Mouse (Mus musculus) ES-E14 (cell line): Measurements from ENCODE around the gene Morn1. TPM values are rescaled to one million over a fixed set of nuclear protein-coding genes. Genes with fewer than 3 reads are reported as not detected.

ENCODE experiments used
- DNase-seq: peaks from one replicate; pipeline ENCODE4 v3.0.0-alpha.2; 2013; ENCODE audit warnings: low read depth, low spot score
- H3K27ac ChIP-seq: 2 replicates; pipeline ENCODE4 v1.5.1; 2012; ENCODE audit warnings: low read depth, mild to moderate bottlenecking, low read length, moderate library complexity, mixed read lengths; ENCODE audit not compliant: poor library complexity, insufficient read depth, severe bottlenecking
- H3K36me3 ChIP-seq: 2 replicates; pipeline ENCODE4 v1.6.1; 2012; ENCODE audit warnings: mild to moderate bottlenecking, low read length, moderate library complexity, mixed read lengths; ENCODE audit not compliant: control insufficient read depth, poor library complexity, insufficient read depth, severe bottlenecking
- H3K4me1 ChIP-seq, 2 experiments: fragments of 150-350 bp in 1 of 2; sonication (generic) in 1 of 2; 2 replicates each; pipeline ENCODE4 v1.6.1; 2012; ENCODE audit warnings: low read length in 2 of 2, mild to moderate bottlenecking in 1 of 2, mixed read lengths in 1 of 2; ENCODE audit not compliant: control insufficient read depth in 2 of 2, insufficient read depth in 2 of 2, poor library complexity in 1 of 2
- H3K4me3 ChIP-seq, 2 experiments: fragments of 150-350 bp in 1 of 2; sonication (generic) in 1 of 2; 2 replicates each; pipeline ENCODE4 v1.5.1; 2012; ENCODE audit warnings: low read length in 2 of 2, low read depth in 1 of 2, mild to moderate bottlenecking in 1 of 2, mixed read lengths in 1 of 2; ENCODE audit not compliant: insufficient read depth in 1 of 2, poor library complexity in 1 of 2, severe bottlenecking in 1 of 2
- H3K9ac ChIP-seq: 2 replicates; pipeline ENCODE4 v1.6.1; 2012; ENCODE audit warnings: low read depth, mild to moderate bottlenecking, low read length, mixed read lengths; ENCODE audit not compliant: poor library complexity, insufficient read depth, severe bottlenecking
- H3K9me3 ChIP-seq: fragments of 150-350 bp; sonication (generic); 2 replicates; pipeline ENCODE4 v1.6.1; 2012; ENCODE audit warnings: low read depth, mild to moderate bottlenecking, low read length; ENCODE audit not compliant: control insufficient read depth, insufficient read depth
- CHD2 ChIP-seq: IDR thresholded peaks from 2 replicates; pipeline ENCODE4 v1.6.1; 2014; ENCODE audit warnings: mild to moderate bottlenecking, low read depth, low read length, inconsistent platforms
- HCFC1 ChIP-seq: IDR thresholded peaks from 2 replicates; pipeline ENCODE4 v1.6.1; 2012; ENCODE audit warnings: low read length, inconsistent platforms, borderline replicate concordance; ENCODE audit not compliant: insufficient read depth
- MAFK ChIP-seq: IDR thresholded peaks from 2 replicates; pipeline ENCODE4 v1.6.1; 2014; ENCODE audit warnings: mild to moderate bottlenecking, low read depth, low read length, inconsistent platforms; ENCODE audit not compliant: insufficient read depth
- ZC3H11A ChIP-seq: IDR thresholded peaks from 2 replicates; pipeline ENCODE4 v1.6.1; 2012; ENCODE audit warnings: low read depth, mild to moderate bottlenecking, inconsistent platforms, low read length, borderline replicate concordance
- ZNF384 ChIP-seq: IDR thresholded peaks from 2 replicates; pipeline ENCODE4 v1.6.1; 2012; ENCODE audit warnings: low read depth, low read length, inconsistent platforms
- in situ Hi-C, 2 experiments: fragments of 600-800 bp; cut with MboI; formaldehyde crosslinking; loops; one replicate each; pipeline ENCODE4 v1.15.1; 2025; ENCODE audit warnings: low sequenced_read_pairs in 2 of 2, inconsistent platforms in 1 of 2; ENCODE audit not compliant: unreplicated experiment in 2 of 2
- total RNA-seq: library from RNA; depleted of rRNA; stranded (reverse); fragments of 300-350 nt; gene quantifications from 2 replicates; pipeline ENCODE4 v1.2.3, GENCODE M21; 2012

The Morn1 gene
- total RNA-seq, 1 experiment, result 3.4 TPM

- DNase-seq, result no peak
- peaks cover 38 to 54% of the 10 kb centered on the region in 2 experiments for H3K4me1 ChIP-seq
Measured at GRCm38 (mm10) chr4:155185845-155186244, 99.5 kb downstream of the Morn1 start.

GRCm38 (mm10) chr4:155187192-155187674, 100.9 kb downstream of the Morn1 start:
- no peaks in the 10 kb centered on the region for H3K9me3 ChIP-seq
- TF ChIP-seq HCFC1 (no peak), ZC3H11A (no peak), CHD2 (no peak), ZNF384 (no peak), MAFK (no peak)
- H3K9ac ChIP-seq, result no peak overlapping the region
- DNase-seq, result no peak
- in situ Hi-C loops, result no loop called here
- peaks cover 39 to 67% of the 10 kb centered on the region in 2 experiments for H3K4me1 ChIP-seq
- H3K4me3 ChIP-seq, result no peak overlapping the region
- H3K36me3 ChIP-seq, result peaks cover 5% of the 10 kb centered on the region; the same call in 1 of the 2 replicates
- H3K27ac ChIP-seq, result peak overlapping the region; percentile 37; the same call in 1 of the 2 replicates

More at GRCm38 (mm10) chr4:155185845-155186244, 99.5 kb downstream of the Morn1 start:
- peaks cover 5% of the 10 kb centered on the region; the same call in 1 of the 2 replicates for H3K36me3 ChIP-seq
- no peak for TF ChIP-seq ZNF384
- H3K9me3 ChIP-seq, result no peaks in the 10 kb centered on the region
- H3K4me3 ChIP-seq, result no peak overlapping the region
- H3K27ac ChIP-seq, result no peak overlapping the region
- in situ Hi-C loops, result no loop called here
- H3K9ac ChIP-seq, result no peak overlapping the region

GRCm38 (mm10) chr4:155188341-155188740, 102.0 kb downstream of the Morn1 start:
- DNase-seq, result no peak
- in situ Hi-C loops, result no loop called here
- Histone ChIP-seq H3K9me3 (no peaks in the 10 kb centered on the region), H3K9ac (no peak overlapping the region), H3K4me1 (peaks cover 35 to 72% of the 10 kb centered on the region in 2 experiments), H3K27ac (peak overlapping the region; percentile 2; the same call in 1 of the 2 replicates), H3K36me3 (peaks cover 6% of the 10 kb centered on the region; the same call in 1 of the 2 replicates), H3K4me3 (no peak overlapping the region)
- no peak for TF ChIP-seq ZC3H11A
- TF ChIP-seq MAFK, result no peak
- no peak for TF ChIP-seq CHD2
- no peak for TF ChIP-seq ZNF384
- TF ChIP-seq HCFC1, result no peak

GRCm38 (mm10) chr4:155188803-155189202, 102.4 kb downstream of the Morn1 start:
- no peak for DNase-seq
- Histone ChIP-seq H3K27ac (peak overlapping the region; percentile 2; the same call in 1 of the 2 replicates), H3K4me1 (peaks cover 35 to 74% of the 10 kb centered on the region in 2 experiments), H3K36me3 (peaks cover 8% of the 10 kb centered on the region; the same call in 1 of the 2 replicates), H3K9me3 (no peaks in the 10 kb centered on the region), H3K4me3 (no peak overlapping the region), H3K9ac (no peak overlapping the region)
- in situ Hi-C loops, result no loop called here
- TF ChIP-seq MAFK, result no peak
- no peak for TF ChIP-seq HCFC1
- TF ChIP-seq CHD2, result no peak
- no peak for TF ChIP-seq ZNF384
- TF ChIP-seq ZC3H11A, result no peak

- TF ChIP-seq HCFC1 (0 out of 2 replicates have a peak, but pooled peaks have one; percentile 32), ZC3H11A (no peak), CHD2 (no peak; the same call in 1 of the 2 replicates)
- Histone ChIP-seq H3K9me3 (no peaks in the 10 kb centered on the region), H3K9ac (peak overlapping the region; percentile 50; the same call in 1 of the 2 replicates), H3K36me3 (peaks cover 8% of the 10 kb centered on the region; the same call in 1 of the 2 replicates), H3K4me3 (peak overlapping the region; percentile 5 to 6; a peak in 1 of 4 replicates), H3K4me1 (peaks cover 34 to 71% of the 10 kb centered on the region in 2 experiments), H3K27ac (peak overlapping the region; percentile 84)
- in situ Hi-C loops, result no loop called here
- DNase-seq, result peak; percentile 77
Measured at GRCm38 (mm10) chr4:155189711-155190139, 103.3 kb downstream of the Morn1 start.
